Mouse (Mus musculus): ENCODE measurements around the gene Agtrap. TPM values are rescaled to one million over a fixed set of nuclear protein-coding genes. Genes with fewer than 3 reads are reported as not detected.

Gene Agtrap
- polyA plus RNA-seq, 1 experiment from 2014 or later = 27.7 TPM

DNA sequence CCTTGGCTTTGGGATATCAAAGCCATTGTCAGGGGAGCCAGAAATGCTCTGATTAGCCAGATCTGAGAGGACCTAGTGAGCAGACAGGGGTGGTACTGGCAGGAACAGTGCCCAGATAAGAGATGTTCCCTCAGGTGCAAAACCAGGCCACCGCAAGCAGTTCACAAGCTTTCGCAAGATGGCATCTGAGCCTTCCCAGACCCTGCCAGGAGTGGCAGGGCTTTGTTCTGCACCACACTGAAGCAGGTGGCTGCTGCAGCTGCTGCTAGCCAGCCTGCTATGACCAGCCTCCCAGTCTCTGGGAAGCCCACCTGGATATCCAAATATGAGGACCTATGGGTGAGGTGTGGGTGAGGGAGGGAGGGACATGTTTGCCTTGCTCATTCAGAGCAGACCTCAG, 10.1 kb upstream of the Agtrap start:
- H3K36me3 ChIP-seq (ENCODE audit: control insufficient read depth, insufficient read depth) = no peaks in the 10 kb centered on the region
- ATAC-seq = no peak
- H3K9ac ChIP-seq (ENCODE audit: low read depth, low read length) = no peak overlapping the region
- no peak for TF ChIP-seq CTCF (IDR thresholded peaks at IDR 0.05; ENCODE audit: low read depth)
- H3K27ac ChIP-seq (ENCODE audit: low read depth, low read length) = no peak overlapping the region
- H3K4me1 ChIP-seq (replicated peaks; ENCODE audit: control insufficient read depth, insufficient read depth, low read length) = no peaks in the 10 kb centered on the region
- no peaks in the 10 kb centered on the region for H3K27me3 ChIP-seq (replicated peaks; ENCODE audit: control insufficient read depth, insufficient read depth, low read length)
- no peak overlapping the region for H3K4me3 ChIP-seq (ENCODE audit: low read depth, low read length)
- 90% methylated on average over 2 of the region's 2 CpGs for WGBS
- H3K4me2 ChIP-seq (replicated peaks; ENCODE audit: low read depth) = no peak overlapping the region
- no peaks in the 10 kb centered on the region for H3K9me3 ChIP-seq (ENCODE audit: control insufficient read depth)

DNA sequence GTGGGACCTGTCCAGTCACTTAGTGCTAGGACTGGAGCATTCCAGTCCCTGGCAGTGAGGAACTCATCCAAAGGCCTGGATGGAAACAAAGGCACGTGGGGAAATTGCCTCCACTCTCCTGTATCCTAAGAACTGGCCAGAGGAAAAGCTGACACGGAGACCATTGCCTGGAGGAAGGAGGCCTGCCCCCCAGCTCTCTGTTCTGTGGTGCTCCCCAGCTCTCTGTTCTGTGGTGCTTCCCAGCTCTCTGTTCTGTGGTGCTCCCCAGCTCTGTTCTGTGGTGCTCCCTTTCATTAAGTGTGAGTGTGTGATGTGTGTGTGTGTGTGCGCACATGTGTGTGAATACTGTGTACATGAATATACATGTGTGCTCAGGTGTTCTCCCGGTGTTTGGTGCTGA, 7.2 kb upstream of the Agtrap start:
- Histone ChIP-seq H3K9me3 (ENCODE audit: control insufficient read depth) (no peaks in the 10 kb centered on the region), H3K27ac (ENCODE audit: low read depth, low read length) (no peak overlapping the region), H3K27me3 (replicated peaks; ENCODE audit: control insufficient read depth, insufficient read depth, low read length) (no peaks in the 10 kb centered on the region), H3K4me3 (ENCODE audit: low read depth, low read length) (no peak overlapping the region), H3K36me3 (ENCODE audit: control insufficient read depth, insufficient read depth) (no peaks in the 10 kb centered on the region), H3K4me1 (replicated peaks; ENCODE audit: control insufficient read depth, insufficient read depth, low read length) (no peaks in the 10 kb centered on the region), H3K9ac (ENCODE audit: low read depth, low read length) (no peak overlapping the region), H3K4me2 (replicated peaks; ENCODE audit: low read depth) (no peak overlapping the region)
- no peak for ATAC-seq
- no peak for TF ChIP-seq CTCF (IDR thresholded peaks at IDR 0.05; ENCODE audit: low read depth)
- 77% methylated on average over 4 of the region's 4 CpGs for WGBS

- Histone ChIP-seq H3K4me3 (ENCODE audit: low read depth, low read length) (no peak overlapping the region), H3K9ac (ENCODE audit: low read depth, low read length) (no peak overlapping the region)
- no peak for ATAC-seq
These were observed 6.3 kb upstream of the Agtrap start for GRCm38 (mm10) chr4:148094161-148094560.

GRCm38 (mm10) chr4:148092551-148093271, 4.9 kb upstream of the Agtrap start:
- no peaks in the 10 kb centered on the region for H3K4me1 ChIP-seq (replicated peaks; ENCODE audit: control insufficient read depth, insufficient read depth, low read length)
- no peak overlapping the region for H3K27ac ChIP-seq (ENCODE audit: low read depth, low read length)
- H3K9me3 ChIP-seq (ENCODE audit: control insufficient read depth) = no peaks in the 10 kb centered on the region
- H3K9ac ChIP-seq (ENCODE audit: low read depth, low read length) = no peak overlapping the region
- no peak overlapping the region for H3K4me2 ChIP-seq (replicated peaks; ENCODE audit: low read depth)
- no peaks in the 10 kb centered on the region for H3K27me3 ChIP-seq (replicated peaks; ENCODE audit: control insufficient read depth, insufficient read depth, low read length)
- ATAC-seq = no peak
- no peak for TF ChIP-seq CTCF (IDR thresholded peaks at IDR 0.05; ENCODE audit: low read depth)
- H3K4me3 ChIP-seq (ENCODE audit: low read depth, low read length) = no peak overlapping the region
- 75% methylated on average over 11 of the region's 11 CpGs for WGBS
- no peaks in the 10 kb centered on the region for H3K36me3 ChIP-seq (ENCODE audit: control insufficient read depth, insufficient read depth)

More at GRCm38 (mm10) chr4:148094161-148094560, 6.3 kb upstream of the Agtrap start:
- Histone ChIP-seq H3K27me3 (replicated peaks; ENCODE audit: control insufficient read depth, insufficient read depth, low read length) (no peaks in the 10 kb centered on the region), H3K9me3 (ENCODE audit: control insufficient read depth) (no peaks in the 10 kb centered on the region), H3K27ac (ENCODE audit: low read depth, low read length) (no peak overlapping the region), H3K4me1 (replicated peaks; ENCODE audit: control insufficient read depth, insufficient read depth, low read length) (no peaks in the 10 kb centered on the region), H3K36me3 (ENCODE audit: control insufficient read depth, insufficient read depth) (no peaks in the 10 kb centered on the region), H3K4me2 (replicated peaks; ENCODE audit: low read depth) (no peak overlapping the region)
- 89% methylated on average over 5 of the region's 5 CpGs for WGBS
- peak; percentile 32 for TF ChIP-seq CTCF (IDR thresholded peaks at IDR 0.05; ENCODE audit: low read depth)

- Histone ChIP-seq H3K27me3 (replicated peaks; ENCODE audit: control insufficient read depth, insufficient read depth, low read length) (no peaks in the 10 kb centered on the region), H3K9me3 (ENCODE audit: control insufficient read depth) (no peaks in the 10 kb centered on the region), H3K27ac (ENCODE audit: low read depth, low read length) (no peak overlapping the region), H3K4me3 (ENCODE audit: low read depth, low read length) (no peak overlapping the region), H3K4me2 (replicated peaks; ENCODE audit: low read depth) (no peak overlapping the region), H3K4me1 (replicated peaks; ENCODE audit: control insufficient read depth, insufficient read depth, low read length) (no peaks in the 10 kb centered on the region), H3K9ac (ENCODE audit: low read depth, low read length) (no peak overlapping the region), H3K36me3 (ENCODE audit: control insufficient read depth, insufficient read depth) (no peaks in the 10 kb centered on the region)
- WGBS = 81% methylated on average over 1 of the region's 1 CpGs
- no peak for TF ChIP-seq CTCF (IDR thresholded peaks at IDR 0.05; ENCODE audit: low read depth)
- no peak for ATAC-seq
These were observed 3.4 kb upstream of the Agtrap start for GRCm38 (mm10) chr4:148091181-148091580.

DNA sequence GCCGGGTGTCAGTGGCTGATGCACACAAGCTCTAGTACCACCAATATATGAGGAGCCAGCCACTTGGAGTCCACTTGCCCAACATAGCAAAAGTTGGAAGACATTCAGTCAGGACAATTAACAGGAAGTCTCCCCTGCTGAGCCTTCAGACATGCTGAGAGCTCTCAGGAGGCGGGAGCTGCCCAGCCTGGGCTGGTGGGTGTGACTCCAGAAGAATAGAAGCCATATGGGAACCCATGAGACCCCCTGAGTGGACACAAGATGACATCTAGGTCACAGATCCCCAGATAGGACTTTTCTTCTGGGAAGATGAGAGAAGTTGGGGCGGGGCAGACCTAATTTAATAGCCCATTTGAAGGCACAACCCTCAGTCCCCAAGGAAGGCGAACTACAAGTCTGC, 1.3 kb upstream of the Agtrap start:
- H3K27ac ChIP-seq (ENCODE audit: low read depth, low read length) = no peak overlapping the region
- H3K9me3 ChIP-seq (ENCODE audit: control insufficient read depth) = no peaks in the 10 kb centered on the region
- H3K36me3 ChIP-seq (ENCODE audit: control insufficient read depth, insufficient read depth) = no peaks in the 10 kb centered on the region
- no peak overlapping the region for H3K9ac ChIP-seq (ENCODE audit: low read depth, low read length)
- no peaks in the 10 kb centered on the region for H3K27me3 ChIP-seq (replicated peaks; ENCODE audit: control insufficient read depth, insufficient read depth, low read length)
- no peak overlapping the region for H3K4me3 ChIP-seq (ENCODE audit: low read depth, low read length)
- no peak for ATAC-seq
- 0 out of 2 replicates have a peak, but pooled peaks cover 4% of the 10 kb centered on the region for H3K4me1 ChIP-seq (replicated peaks; ENCODE audit: control insufficient read depth, insufficient read depth, low read length)
- no peak for TF ChIP-seq CTCF (IDR thresholded peaks at IDR 0.05; ENCODE audit: low read depth)
- H3K4me2 ChIP-seq (replicated peaks; ENCODE audit: low read depth) = no peak overlapping the region
- 82% methylated on average over 4 of the region's 4 CpGs for WGBS
